Mouse (Mus musculus): ENCODE data around the gene Smim13.

Gene Smim13

DNA sequence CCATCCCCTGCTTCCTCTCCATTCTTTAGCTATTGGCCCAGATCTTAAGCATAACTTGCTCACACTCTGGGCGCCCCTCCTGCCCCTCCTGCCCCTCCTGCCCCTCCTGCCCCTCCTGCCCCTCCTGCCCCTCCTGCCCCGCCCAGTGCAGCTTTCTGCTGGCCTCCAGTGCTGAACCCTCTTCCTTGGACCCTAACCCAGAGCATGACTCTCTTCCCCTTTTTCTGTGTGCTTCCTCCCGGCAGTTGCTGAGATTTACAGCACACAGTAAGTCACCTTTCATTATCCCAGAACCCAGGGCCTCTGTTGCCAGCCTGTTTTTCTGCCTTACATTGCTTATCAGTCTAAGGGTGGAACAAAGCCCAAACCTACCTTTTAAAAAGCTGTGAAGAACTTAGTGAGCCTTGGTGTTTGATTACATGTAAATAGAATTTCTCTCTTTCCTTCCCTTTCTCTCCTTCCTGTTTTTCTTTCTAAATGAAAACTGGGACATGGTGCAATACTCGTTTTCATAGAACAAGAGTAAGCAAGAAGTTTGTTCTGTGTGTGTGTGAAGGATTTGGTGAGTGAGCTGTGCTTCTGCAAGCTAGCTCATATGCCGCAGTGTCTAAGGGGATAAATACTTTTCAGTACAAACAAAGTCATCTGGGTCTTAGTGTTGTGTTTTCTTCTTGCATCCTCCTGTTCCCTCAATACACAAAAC, 13.8 kb downstream of the Smim13 start:
- in situ Hi-C loops (cut with MboI; ENCODE audit: low pct_unique_long_range_greater_than_20kb in 1 of 2, low sequenced_read_pairs in 2 of 2, unreplicated experiment in 1 of 2) = no loop called here

- in situ Hi-C loops (cut with MboI; ENCODE audit: low pct_unique_long_range_greater_than_20kb in 1 of 2, low sequenced_read_pairs in 2 of 2, unreplicated experiment in 1 of 2) = no loop called here
These were observed 18.3 kb downstream of the Smim13 start for GRCm38 (mm10) chr13:41267827-41268408.

DNA sequence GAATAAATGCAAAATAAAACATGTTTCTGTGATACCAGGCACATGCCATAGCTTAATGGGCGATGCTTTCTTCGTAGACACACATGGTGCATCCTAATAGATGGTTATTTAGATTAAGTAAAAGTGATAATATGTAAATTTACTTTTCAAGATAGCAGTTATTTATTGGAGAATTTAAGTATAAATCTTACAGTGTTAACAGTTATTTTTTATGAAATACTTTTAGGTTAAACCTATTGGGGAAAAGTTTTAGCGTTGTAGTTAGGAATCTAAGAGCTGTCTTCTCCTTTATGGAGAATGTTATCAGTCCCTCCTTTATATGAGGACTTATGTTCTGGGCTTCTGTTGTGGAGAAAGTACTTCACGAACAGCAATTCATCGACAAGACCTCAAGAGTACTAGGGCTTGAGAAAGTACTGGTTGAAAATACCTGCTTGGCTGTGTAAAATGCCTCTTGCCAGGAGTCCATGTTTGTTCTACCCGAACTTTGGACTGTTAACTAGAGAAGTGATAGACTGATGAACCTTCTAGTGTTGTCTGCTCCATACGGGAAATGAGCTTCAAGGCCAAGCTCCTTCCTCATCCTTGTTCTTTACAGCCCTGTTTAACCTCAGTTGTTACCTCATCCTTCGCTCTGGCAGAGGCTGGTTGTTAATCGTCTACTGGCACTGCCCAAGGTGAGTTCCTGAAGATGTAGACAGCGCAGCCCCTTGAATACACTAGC, 24.4 kb downstream of the Smim13 start, which contains the start of gene Gm17364:
Gene Gm17364, minus strand, starts transcription at position 51 of the 724 bp plus-strand sequence.
- in situ Hi-C loops (cut with MboI; ENCODE audit: low pct_unique_long_range_greater_than_20kb in 1 of 2, low sequenced_read_pairs in 2 of 2, unreplicated experiment in 1 of 2) = no loop called here

DNA sequence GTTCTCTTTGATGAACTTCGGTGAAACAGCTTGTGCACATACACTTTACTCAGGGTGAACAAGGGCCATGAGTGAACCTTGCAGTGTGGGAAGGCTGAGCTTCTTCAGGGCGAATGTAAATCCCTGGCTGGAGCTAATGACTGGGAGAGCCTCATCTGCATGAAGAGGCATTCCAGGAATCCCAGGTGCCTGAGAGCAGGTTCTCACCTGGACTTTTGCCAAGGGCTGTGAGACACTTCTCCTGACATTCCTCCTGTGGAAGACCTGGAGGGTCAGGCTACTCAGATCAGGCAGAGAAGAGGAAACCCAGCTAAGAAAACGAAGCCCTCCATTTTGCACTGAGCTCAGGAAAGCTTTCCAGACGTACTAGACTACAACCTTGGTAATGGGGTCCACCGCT, 31.1 kb downstream of the Smim13 start:
- in situ Hi-C loops (cut with MboI; ENCODE audit: low pct_unique_long_range_greater_than_20kb in 1 of 2, low sequenced_read_pairs in 2 of 2, unreplicated experiment in 1 of 2) = loop anchor here in 1 of 2 experiments (10.0 kb wide), 1 partner anchor 294 kb away; no protein-coding TSS in a partner anchor

DNA sequence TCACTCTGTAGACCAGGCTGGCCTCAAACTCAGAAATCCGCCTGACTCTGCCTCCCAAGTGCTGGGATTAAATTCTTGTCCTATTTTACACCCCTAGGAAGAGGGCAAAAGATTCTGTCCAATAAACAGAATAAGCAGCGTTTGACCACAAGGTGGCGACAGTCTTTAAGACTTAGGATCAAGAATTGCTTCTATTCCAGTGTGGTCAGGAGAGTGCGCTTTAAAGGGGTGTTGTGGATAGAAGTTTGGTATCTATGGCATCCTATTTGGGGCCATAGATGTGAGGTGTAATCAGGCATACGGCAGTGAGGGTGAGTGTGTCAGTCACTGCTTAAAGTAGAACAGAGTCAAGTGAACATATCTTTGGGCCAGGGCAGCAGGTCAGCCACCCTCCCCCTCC, 33.6 kb downstream of the Smim13 start:
- in situ Hi-C loops (cut with MboI; ENCODE audit: low pct_unique_long_range_greater_than_20kb in 1 of 2, low sequenced_read_pairs in 2 of 2, unreplicated experiment in 1 of 2) = loop anchor here in 1 of 2 experiments (10.0 kb wide), 1 partner anchor 292 kb away; no protein-coding TSS in a partner anchor

- in situ Hi-C loops (cut with MboI; ENCODE audit: low pct_unique_long_range_greater_than_20kb in 1 of 2, low sequenced_read_pairs in 2 of 2, unreplicated experiment in 1 of 2) = loop anchor here in 1 of 2 experiments (10.0 kb wide), 1 partner anchor 289 kb away; no protein-coding TSS in a partner anchor
These were observed 35.8 kb downstream of the Smim13 start for GRCm38 (mm10) chr13:41285448-41285847.

DNA sequence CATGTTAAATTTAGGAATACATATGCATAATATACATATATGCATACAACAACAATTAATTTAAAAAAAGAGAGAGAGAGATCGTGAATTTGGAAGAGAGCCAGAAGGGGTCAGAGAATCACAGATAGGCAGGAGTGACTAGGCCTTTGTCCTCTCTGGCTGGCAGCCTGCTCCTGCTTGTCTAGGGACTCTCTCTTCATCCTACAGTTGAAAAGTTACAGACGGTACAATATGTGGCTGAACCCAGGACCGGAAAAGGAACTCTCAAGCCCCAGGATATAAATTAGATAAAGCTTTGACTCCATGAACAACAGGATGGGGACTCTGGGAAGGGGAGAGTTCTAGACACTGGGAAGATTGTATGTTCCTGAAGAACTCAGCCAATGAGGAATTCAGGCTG, 36.6 kb downstream of the Smim13 start:
- in situ Hi-C loops (cut with MboI; ENCODE audit: low pct_unique_long_range_greater_than_20kb in 1 of 2, low sequenced_read_pairs in 2 of 2, unreplicated experiment in 1 of 2) = loop anchor here in 1 of 2 experiments (10.0 kb wide), 1 partner anchor 289 kb away; no protein-coding TSS in a partner anchor

GRCm38 (mm10) chr13:41291466-41291974, 41.9 kb downstream of the Smim13 start:
- in situ Hi-C loops (cut with MboI; ENCODE audit: low pct_unique_long_range_greater_than_20kb in 1 of 2, low sequenced_read_pairs in 2 of 2, unreplicated experiment in 1 of 2) = loop anchor here in 1 of 2 experiments (5.0 kb wide), 1 partner anchor 281 kb away; no protein-coding TSS in a partner anchor

- in situ Hi-C loops (cut with MboI; ENCODE audit: low pct_unique_long_range_greater_than_20kb in 1 of 2, low sequenced_read_pairs in 2 of 2, unreplicated experiment in 1 of 2) = loop anchor here in 1 of 2 experiments (5.0 kb wide), 1 partner anchor 279 kb away; no protein-coding TSS in a partner anchor
These were observed 44.0 kb downstream of the Smim13 start for GRCm38 (mm10) chr13:41293595-41293994.

- in situ Hi-C loops (cut with MboI; ENCODE audit: low pct_unique_long_range_greater_than_20kb in 1 of 2, low sequenced_read_pairs in 2 of 2, unreplicated experiment in 1 of 2) = no loop called here
These were observed 46.2 kb downstream of the Smim13 start for GRCm38 (mm10) chr13:41295886-41296285.

- in situ Hi-C loops (cut with MboI; ENCODE audit: low pct_unique_long_range_greater_than_20kb in 1 of 2, low sequenced_read_pairs in 2 of 2, unreplicated experiment in 1 of 2) = no loop called here
These were observed 46.8 kb downstream of the Smim13 start for GRCm38 (mm10) chr13:41296396-41296795.

DNA sequence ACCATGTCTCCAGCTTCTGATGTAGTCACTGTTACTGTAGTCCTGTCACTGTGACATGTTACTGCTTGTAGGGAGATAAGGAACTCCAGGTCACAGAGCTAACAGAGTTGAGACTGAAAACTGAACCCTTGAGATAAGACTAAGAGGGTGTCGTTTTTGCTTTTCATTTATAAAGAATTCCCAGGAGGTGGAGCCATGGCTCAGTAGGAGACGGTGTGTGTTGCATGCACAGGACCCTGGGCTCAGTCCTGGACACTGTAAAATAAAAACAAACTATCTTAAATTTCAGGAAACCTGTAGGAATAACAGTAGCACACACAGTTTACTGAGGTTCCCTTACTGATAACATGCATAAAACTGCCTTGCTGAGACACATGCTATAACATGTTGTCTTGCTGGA, 48.9 kb downstream of the Smim13 start:
- in situ Hi-C loops (cut with MboI; ENCODE audit: low pct_unique_long_range_greater_than_20kb in 1 of 2, low sequenced_read_pairs in 2 of 2, unreplicated experiment in 1 of 2) = no loop called here

DNA sequence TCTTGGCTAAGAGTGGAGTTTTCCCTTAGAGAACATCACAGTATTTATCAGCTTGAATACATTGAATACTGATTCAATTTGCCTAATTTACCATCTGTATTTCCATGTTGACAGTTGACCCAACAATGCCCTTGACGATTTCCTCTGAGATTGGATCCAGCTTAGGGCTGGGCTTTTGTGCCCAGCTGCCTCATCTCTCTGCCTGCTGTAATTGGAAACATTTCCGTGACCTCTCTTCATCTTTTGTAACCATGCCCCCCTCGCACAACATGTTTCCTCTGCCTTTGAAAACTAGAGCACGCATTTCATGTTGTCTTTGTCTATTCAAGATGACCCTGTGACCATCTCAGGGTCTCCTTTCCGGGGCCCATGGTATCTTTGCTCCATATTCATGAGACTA, 49.4 kb downstream of the Smim13 start:
- in situ Hi-C loops (cut with MboI; ENCODE audit: low pct_unique_long_range_greater_than_20kb in 1 of 2, low sequenced_read_pairs in 2 of 2, unreplicated experiment in 1 of 2) = no loop called here

DNA sequence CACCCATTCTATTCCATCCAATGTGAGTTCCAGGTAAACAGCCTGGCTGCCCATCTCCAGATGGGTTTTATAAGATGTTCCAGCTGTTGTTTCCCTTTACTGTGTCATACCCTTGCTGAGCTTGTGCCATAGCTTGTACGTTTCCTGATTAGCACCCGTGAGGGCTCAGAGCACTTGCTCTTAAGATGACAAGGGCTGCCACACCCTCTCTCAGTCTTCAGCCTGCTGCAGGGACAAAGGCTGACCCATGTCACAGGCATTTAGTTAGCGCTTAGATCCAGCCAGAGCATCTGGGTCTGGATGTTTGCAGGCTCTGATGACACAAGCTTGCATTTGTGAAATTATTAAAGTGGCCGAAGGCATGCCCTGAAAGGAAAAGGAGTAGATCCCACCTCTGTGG, 50.4 kb downstream of the Smim13 start:
- in situ Hi-C loops (cut with MboI; ENCODE audit: low pct_unique_long_range_greater_than_20kb in 1 of 2, low sequenced_read_pairs in 2 of 2, unreplicated experiment in 1 of 2) = no loop called here

DNA sequence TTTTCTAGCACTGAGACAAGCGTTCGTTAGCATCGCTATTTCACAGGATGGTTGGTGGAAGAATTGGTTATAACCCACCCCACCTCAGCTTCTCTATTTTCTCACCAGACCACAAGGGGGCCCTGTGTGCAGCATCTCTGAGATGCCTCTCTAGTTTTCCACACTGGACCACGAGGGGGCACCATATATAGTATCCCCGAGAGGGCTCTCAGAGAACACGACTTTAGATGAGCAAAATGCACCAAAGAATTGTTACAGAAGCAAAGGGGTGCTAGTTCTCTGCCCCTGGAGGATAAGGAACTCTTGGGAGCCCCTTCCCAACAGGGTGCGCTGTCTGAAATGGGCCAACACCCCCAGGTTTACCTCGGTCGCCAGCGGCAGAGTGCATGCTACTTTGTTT, 53.1 kb downstream of the Smim13 start:
- in situ Hi-C loops (cut with MboI; ENCODE audit: low pct_unique_long_range_greater_than_20kb in 1 of 2, low sequenced_read_pairs in 2 of 2, unreplicated experiment in 1 of 2) = no loop called here

- in situ Hi-C loops (cut with MboI; ENCODE audit: low pct_unique_long_range_greater_than_20kb in 1 of 2, low sequenced_read_pairs in 2 of 2, unreplicated experiment in 1 of 2) = no loop called here
These were observed 71.1 kb downstream of the Smim13 start for GRCm38 (mm10) chr13:41320749-41321148.

DNA sequence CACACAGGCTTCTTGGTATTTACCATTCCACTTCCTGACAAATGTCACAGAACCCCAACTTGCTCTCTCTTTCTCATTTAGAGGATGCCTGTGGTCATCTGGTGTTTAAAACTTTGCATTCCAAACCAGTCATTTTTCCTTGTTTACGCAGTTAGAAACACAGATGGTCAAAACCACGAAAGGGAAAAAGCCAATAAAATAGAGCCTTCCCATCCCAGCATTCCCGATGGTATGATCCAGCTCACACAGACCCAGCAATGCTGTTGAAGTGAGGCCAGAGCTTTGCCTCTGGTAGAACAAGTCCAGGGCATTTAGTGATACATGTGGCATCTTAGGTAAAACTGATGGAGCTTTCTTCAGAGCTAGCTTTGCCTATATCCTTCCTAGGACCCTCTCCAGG, 71.8 kb downstream of the Smim13 start:
- in situ Hi-C loops (cut with MboI; ENCODE audit: low pct_unique_long_range_greater_than_20kb in 1 of 2, low sequenced_read_pairs in 2 of 2, unreplicated experiment in 1 of 2) = no loop called here

- in situ Hi-C loops (cut with MboI; ENCODE audit: low pct_unique_long_range_greater_than_20kb in 1 of 2, low sequenced_read_pairs in 2 of 2, unreplicated experiment in 1 of 2) = no loop called here
These were observed 75.0 kb downstream of the Smim13 start for GRCm38 (mm10) chr13:41324631-41325030.

GRCm38 (mm10) chr13:41325346-41325745, 75.7 kb downstream of the Smim13 start:
- in situ Hi-C loops (cut with MboI; ENCODE audit: low pct_unique_long_range_greater_than_20kb in 1 of 2, low sequenced_read_pairs in 2 of 2, unreplicated experiment in 1 of 2) = no loop called here

All from mouse embryonic stem cell (cell line).